Mouse (Mus musculus) brain, embryonic 14.5 days (tissue): ENCODE data around the gene Lrrc75b.
A peak's percentile ranks its signal among the peaks of the same experiment; 100 is the strongest.

ENCODE experiments used
- CTCF ChIP-seq: fragments of 200-500 bp; IDR thresholded peaks from 2 replicates; pipeline ENCODE4 v1.5.1; 2012; ENCODE audit warnings: inconsistent platforms, mild to moderate bottlenecking, moderate library complexity, borderline replicate concordance; ENCODE audit not compliant: insufficient read depth, insufficient read length; ENCODE audit errors: extremely low read depth
- POLR2A ChIP-seq: fragments of 200-500 bp; IDR thresholded peaks from 2 replicates; pipeline ENCODE4 v1.6.1; 2012; ENCODE audit warnings: mild to moderate bottlenecking, inconsistent platforms, borderline replicate concordance; ENCODE audit not compliant: poor library complexity, insufficient read depth, insufficient read length, severe bottlenecking; ENCODE audit errors: extremely low read depth

DNA sequence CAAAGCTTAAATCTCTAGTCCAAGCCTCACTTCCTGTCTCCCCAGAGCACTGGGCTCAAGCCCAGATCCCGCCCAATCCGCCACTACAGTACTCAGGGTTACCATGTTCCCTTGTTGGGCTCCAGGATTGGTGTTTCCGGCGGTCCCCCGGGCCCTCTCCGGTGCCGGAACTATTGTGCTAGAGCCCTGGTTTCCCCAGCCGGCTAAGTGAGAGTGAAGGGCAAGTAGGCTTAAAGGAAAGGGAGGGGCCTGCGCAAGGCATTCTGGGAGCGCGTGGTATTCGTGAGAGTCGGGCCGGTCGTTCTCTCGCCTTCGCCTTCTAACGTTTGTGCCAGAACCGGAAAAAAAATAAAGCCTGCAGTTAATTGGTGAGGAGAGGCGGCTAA, 42.4 kb downstream of the Lrrc75b start, which contains the start of gene Gucd1:
- TF ChIP-seq CTCF = no peak
- TF ChIP-seq POLR2A = peak; percentile 45; the same call in 1 of the 2 replicates
